Mouse (Mus musculus) kidney, embryonic 16.5 days (tissue): ENCODE results near the gene Lrp1. TPM values are rescaled to one million over a fixed set of nuclear protein-coding genes. Genes with fewer than 3 reads are reported as not detected.

Experiments used
- ATAC-seq: fragments of 200-750 bp; cut with Nextera tagmentation; 2 replicates; pipeline ENCODE4 v1.8.0; 2017; ENCODE audit warnings: moderate TSS enrichment; ENCODE audit not compliant: low FRiP score, low TSS enrichment
- H3K27ac ChIP-seq: fragments of 300-500 bp; sonication (generic); 2 replicates; pipeline ENCODE4 v1.5.1; 2014; ENCODE audit warnings: low read length
- H3K27me3 ChIP-seq: fragments of 300-500 bp; sonication (generic); 2 replicates; pipeline ENCODE4 v1.6.1; 2014; ENCODE audit warnings: low read length, control low read depth, mixed read lengths; ENCODE audit not compliant: insufficient read depth
- H3K36me3 ChIP-seq: fragments of 300-500 bp; sonication (generic); 2 replicates; pipeline ENCODE4 v1.6.1; 2014; ENCODE audit warnings: low read length, control low read depth, mixed read lengths; ENCODE audit not compliant: insufficient read depth
- H3K4me1 ChIP-seq: fragments of 300-500 bp; sonication (generic); 2 replicates; pipeline ENCODE4 v1.6.1; 2014; ENCODE audit warnings: low read length, control low read depth, mixed read lengths; ENCODE audit not compliant: insufficient read depth
- H3K4me2 ChIP-seq: fragments of 300-500 bp; sonication (generic); replicated peaks from 2 replicates; pipeline ENCODE4 v1.6.1; 2014; ENCODE audit warnings: low read depth, low read length
- H3K4me3 ChIP-seq: fragments of 300-500 bp; sonication (generic); 2 replicates; pipeline ENCODE4 v1.5.1; 2014; ENCODE audit warnings: mild to moderate bottlenecking, low read length
- H3K9ac ChIP-seq: fragments of 300-500 bp; sonication (generic); replicated peaks from 2 replicates; pipeline ENCODE4 v1.6.1; 2014; ENCODE audit warnings: low read length
- H3K9me3 ChIP-seq: fragments of 300-500 bp; sonication (generic); 2 replicates; pipeline ENCODE4 v1.6.1; 2016; ENCODE audit warnings: low read length, control low read depth
- WGBS: fragments of 180-500 bp; shearing (Covaris S2); extraction: QIAGEN DNeasy Blood & Tissue Kit; methylation state at CpG from one replicate; pipeline ENCODE4 v1.1.7; 2014; 5-methylcytosine and 5-hydroxymethylcytosine counted together
- polyA plus RNA-seq: library from polyadenylated mRNA; unstranded; fragments of >200 nt; fragmentation: Nextera tagmentation; extraction: Ambion mirVana; gene quantifications from 2 replicates; pipeline ENCODE4 v1.2.1, GENCODE M21; 2015

Gene Lrp1
- polyA plus RNA-seq, 1 experiment from 2014 or later = 71.7 TPM

DNA sequence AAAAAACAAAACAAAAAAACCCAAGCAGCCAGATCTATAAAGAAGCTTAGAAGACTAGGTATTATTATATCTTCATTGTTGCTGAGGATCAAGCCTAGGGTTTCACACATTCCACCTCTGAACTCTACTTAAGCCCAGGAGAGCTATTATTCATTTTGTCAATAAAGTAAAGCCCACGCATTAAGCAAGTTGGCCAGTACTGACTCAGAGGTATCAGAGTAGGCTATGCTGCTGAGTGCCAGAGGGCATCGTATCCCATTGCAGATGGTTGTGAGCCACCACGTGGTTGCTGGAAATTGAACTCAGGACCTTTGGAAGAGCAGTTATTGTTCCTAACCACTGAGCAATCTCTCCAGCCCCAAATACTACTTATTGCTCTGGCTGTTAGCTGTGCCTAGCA, 77.0 kb downstream of the Lrp1 start:
- Histone ChIP-seq H3K9me3 (no peaks in the 10 kb centered on the region), H3K9ac (no peak overlapping the region), H3K4me1 (no peaks in the 10 kb centered on the region), H3K36me3 (peaks cover 30% of the 10 kb centered on the region; the same call in 1 of the 2 replicates), H3K27me3 (no peaks in the 10 kb centered on the region), H3K4me3 (no peak overlapping the region), H3K4me2 (no peak overlapping the region), H3K27ac (no peak overlapping the region)
- WGBS = 64% methylated on average over 3 of the region's 3 CpGs
- ATAC-seq = no peak

DNA sequence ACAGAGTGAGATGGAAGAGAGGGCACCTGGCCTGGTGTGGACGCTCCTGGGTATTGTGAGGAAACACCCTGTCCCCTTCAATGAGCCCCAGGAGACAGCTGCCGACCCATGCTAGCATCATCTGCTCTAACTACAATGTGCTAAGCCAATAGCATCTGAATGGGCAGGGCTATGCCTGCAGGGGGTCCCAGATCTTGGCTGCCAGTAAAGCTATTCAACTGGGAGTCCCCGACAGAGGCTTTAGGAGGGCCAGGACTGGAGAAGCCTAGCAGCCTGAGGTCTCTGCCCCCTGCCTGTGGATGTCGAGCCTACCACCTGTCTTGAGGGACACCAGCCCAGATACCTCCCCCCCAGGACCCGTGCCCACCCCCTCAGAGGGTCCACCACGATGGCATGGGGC, 78.2 kb downstream of the Lrp1 start:
- H3K9ac ChIP-seq = no peak overlapping the region
- no peaks in the 10 kb centered on the region for H3K27me3 ChIP-seq
- peaks cover 26% of the 10 kb centered on the region; the same call in 1 of the 2 replicates for H3K36me3 ChIP-seq
- ATAC-seq = no peak
- H3K4me1 ChIP-seq = no peaks in the 10 kb centered on the region
- H3K27ac ChIP-seq = no peak overlapping the region
- H3K4me2 ChIP-seq = no peak overlapping the region
- no peak overlapping the region for H3K4me3 ChIP-seq
- 46% methylated on average over 6 of the region's 6 CpGs for WGBS
- no peaks in the 10 kb centered on the region for H3K9me3 ChIP-seq

DNA sequence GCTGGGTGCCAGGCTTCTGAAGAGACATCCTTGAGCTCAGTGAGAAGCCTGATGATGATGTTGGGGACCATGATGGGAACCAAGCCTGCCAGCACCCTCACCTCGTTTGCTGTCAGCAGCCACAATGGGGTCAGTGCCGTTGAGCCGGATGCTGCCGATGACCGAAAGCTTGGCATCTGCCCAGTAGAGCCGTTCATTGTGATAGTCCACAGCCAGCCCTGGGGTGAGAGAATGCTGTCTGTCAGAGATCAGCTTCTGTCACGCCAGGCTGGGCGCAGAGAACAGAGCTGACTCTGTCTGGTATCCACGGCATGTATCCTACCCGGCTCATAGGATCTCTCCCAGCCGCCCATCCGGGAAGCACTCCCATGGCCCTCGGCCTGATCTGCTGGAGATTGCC, 78.9 kb downstream of the Lrp1 start:
- Histone ChIP-seq H3K27me3 (peaks cover 1% of the 10 kb centered on the region; the same call in 1 of the 2 replicates), H3K27ac (no peak overlapping the region), H3K4me2 (no peak overlapping the region), H3K9me3 (no peaks in the 10 kb centered on the region), H3K4me1 (no peaks in the 10 kb centered on the region), H3K36me3 (peaks cover 26% of the 10 kb centered on the region; the same call in 1 of the 2 replicates), H3K4me3 (no peak overlapping the region), H3K9ac (no peak overlapping the region)
- WGBS = 63% methylated on average over 13 of the region's 13 CpGs
- peak; percentile 41 for ATAC-seq

DNA sequence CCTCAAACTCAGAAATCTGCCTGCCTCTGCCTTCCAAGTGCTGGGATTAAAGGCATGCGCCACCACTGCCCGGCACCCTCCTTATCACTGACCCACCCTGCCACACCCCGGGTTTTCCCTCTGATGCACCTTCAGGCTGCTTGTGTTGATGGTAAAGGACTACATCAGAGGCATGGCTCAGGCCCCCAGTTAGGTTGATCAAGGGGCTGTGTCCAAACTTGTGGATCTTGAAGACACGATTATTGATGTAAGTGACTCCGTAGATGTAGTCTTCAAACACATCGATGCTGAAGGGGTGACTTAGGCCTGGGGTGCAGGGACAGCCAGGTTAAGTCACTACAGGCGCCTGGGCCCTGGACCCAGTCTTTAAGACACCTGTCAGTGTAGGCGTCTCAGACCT, 79.4 kb downstream of the Lrp1 start:
- 95% methylated on average over 8 of the region's 8 CpGs for WGBS
- H3K4me1 ChIP-seq = no peaks in the 10 kb centered on the region
- peaks cover 26% of the 10 kb centered on the region; the same call in 1 of the 2 replicates for H3K36me3 ChIP-seq
- no peak overlapping the region for H3K9ac ChIP-seq
- H3K9me3 ChIP-seq = no peaks in the 10 kb centered on the region
- H3K27me3 ChIP-seq = peaks cover 5% of the 10 kb centered on the region
- H3K4me3 ChIP-seq = no peak overlapping the region
- H3K27ac ChIP-seq = no peak overlapping the region
- no peak overlapping the region for H3K4me2 ChIP-seq
- no peak for ATAC-seq

DNA sequence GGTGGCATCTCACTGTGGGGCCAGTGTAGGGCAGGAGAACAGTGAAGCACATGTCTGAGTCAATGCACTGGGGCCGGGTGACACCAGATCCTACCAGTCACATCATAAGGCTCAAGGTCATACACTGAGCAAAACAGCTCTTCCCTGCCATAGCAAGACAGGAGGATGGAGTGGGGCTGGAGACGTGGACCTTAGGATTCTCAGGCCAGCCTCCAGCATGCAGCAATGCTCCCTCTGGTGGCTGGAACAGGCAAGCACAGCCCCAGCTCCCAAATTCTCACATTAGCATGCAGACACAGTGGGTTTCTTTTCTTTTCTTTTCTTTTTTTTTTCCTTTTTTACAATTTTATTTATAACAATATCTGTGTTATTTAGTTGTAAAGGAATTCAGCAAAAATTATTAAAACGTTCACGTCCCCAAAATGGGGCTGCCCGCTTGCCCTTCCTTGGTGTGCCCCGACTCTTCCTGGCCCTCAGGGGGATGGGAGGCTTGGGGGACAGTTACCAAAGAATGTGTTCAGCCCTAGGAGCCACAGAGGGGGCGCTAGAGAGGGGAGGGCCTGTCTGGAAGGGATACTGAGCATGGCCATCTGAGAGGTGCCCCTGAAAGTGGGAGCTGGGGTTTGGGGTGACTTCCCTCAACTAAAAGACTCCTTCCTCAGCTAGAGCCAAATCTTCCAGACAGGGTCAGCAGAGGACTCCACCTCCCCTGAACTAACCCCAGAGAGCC, 82.9 kb downstream of the Lrp1 start:
- H3K9me3 ChIP-seq = no peaks in the 10 kb centered on the region

DNA sequence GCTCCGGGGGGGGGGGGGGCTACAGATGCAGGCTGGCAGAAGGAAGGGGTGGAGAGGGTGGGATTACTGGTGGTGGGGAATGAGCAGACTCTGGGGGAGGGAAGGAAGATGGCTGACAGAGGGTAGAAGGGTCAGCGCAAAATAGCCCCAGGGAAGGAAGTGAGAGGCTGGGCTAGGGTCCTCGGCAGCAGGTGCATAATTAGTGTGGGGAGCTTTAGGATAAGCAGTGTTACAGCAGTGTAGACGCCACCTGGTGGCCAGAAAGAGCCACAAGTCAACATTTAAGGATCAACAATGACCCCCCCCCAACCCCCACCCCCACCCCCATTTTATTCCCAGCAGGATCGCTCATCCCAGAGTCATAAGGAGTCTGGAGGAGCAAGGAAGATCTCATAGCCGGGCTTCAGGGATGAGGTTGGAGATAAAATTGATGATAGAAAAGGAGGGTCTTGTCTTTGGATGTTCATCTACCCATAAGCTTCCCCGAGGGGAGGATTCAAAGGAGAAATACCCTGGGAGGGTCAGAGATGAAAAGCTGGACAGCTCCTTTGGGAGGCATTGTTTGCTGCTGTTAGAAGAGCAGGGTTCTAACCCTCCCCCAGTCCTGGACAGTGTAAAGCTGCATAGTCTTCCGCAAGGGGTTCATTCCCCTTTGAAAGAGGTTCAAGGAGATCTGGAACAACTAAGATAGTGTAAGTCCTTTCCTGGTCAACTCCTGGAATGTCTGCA, 84.2 kb downstream of the Lrp1 start:
- no peak for ATAC-seq
- Histone ChIP-seq H3K4me2 (no peak overlapping the region), H3K9ac (no peak overlapping the region), H3K4me1 (peaks cover 17% of the 10 kb centered on the region), H3K27ac (no peak overlapping the region), H3K36me3 (peaks cover 10% of the 10 kb centered on the region; the same call in 1 of the 2 replicates), H3K4me3 (no peak overlapping the region), H3K27me3 (peaks cover 52% of the 10 kb centered on the region), H3K9me3 (no peaks in the 10 kb centered on the region)
- WGBS = 14% methylated on average over 8 of the region's 8 CpGs

More for the DNA sequence above, 82.9 kb downstream of the Lrp1 start:
- Histone ChIP-seq H3K27me3 (peaks cover 40% of the 10 kb centered on the region), H3K9ac (no peak overlapping the region), H3K4me3 (no peak overlapping the region), H3K36me3 (peaks cover 10% of the 10 kb centered on the region; the same call in 1 of the 2 replicates), H3K4me1 (peaks cover 17% of the 10 kb centered on the region), H3K27ac (no peak overlapping the region), H3K4me2 (no peak overlapping the region)
- no peak for ATAC-seq
- WGBS = 25% methylated on average over 7 of the region's 7 CpGs

DNA sequence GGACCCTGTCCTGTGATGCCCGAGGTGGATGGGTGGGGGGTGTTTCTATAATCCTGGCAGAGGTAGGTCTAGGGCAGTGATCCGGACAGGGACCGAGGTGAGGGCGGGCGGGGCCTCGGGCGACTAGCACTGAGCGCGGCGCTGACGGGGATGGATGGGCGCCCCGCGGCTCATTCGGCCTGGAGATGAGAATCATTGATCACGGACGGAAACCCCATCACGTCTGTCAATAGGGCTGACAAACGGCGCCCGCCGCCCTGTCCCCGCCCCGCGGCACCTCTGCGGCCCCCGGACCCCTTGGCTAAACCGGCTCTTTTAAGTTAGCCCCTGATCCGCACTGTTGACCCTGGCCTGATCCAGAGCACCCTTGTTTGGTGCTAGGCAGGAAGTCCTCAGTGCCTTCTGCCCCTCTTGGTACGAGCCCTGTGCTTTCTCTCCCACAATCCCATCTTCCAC, 86.0 kb downstream of the Lrp1 start:
- ATAC-seq = peak; percentile 20; the same call in 1 of the 2 replicates
- H3K27me3 ChIP-seq = peaks cover 70% of the 10 kb centered on the region
- no peaks in the 10 kb centered on the region for H3K9me3 ChIP-seq
- H3K4me2 ChIP-seq = peak overlapping the region; percentile 78
- H3K36me3 ChIP-seq = 0 out of 2 replicates have a peak, but pooled peaks cover 3% of the 10 kb centered on the region
- peaks cover 28% of the 10 kb centered on the region for H3K4me1 ChIP-seq
- WGBS = under 1% methylated on average over 30 of the region's 30 CpGs
- no peak overlapping the region for H3K27ac ChIP-seq
- no peak overlapping the region for H3K9ac ChIP-seq
- peak overlapping the region; percentile 50 for H3K4me3 ChIP-seq

DNA sequence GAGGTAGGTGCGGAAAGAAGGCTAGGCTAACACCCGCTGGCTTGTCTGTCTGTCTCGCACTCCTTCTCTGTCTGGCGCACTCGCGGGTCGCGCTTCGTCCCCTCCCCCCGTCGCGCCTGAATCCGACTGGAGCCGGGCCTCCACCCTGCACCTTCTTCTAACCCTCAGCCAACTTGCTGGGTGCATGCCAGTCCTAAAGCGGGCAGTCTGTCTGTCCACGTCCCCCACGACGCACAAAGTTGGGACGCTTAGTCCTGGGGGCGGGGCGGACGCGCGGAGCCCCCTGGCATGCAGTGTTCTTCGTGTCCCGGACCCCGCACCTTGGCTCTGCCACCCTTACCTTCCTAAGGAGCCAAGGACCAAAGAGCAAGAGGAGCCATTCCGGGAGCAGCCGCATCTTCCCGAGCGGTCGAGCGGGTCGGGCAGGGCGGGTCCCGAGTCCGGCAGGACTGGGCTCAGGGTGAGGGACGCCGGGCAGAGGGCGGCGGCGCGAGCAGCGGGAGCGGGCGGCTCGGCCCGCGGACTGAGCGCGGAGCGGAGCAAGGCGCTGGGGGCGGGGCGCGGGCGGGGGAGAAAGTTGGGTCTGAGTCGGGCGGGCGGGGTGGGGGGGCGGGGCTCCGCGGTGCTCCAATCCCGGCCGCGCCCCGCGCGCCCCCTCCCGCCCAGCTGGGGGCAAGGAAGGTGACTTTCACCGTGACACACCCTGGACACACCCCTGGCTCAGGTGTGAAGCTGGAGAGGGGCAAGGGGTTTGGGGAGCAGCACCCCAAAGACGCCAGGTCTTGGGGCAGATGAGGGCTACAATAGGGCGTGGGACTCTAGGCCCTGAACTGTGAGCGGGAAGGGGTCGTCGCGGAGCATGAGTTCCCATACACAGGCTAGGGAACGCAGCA, 86.7 kb downstream of the Lrp1 start, which contains the start of gene Nxph4:
Gene Nxph4 (minus strand): TSS at position 524 of the 893 bp plus-strand sequence.
- H3K4me1 ChIP-seq = peaks cover 28% of the 10 kb centered on the region
- peaks cover 77% of the 10 kb centered on the region for H3K27me3 ChIP-seq
- H3K9ac ChIP-seq = peak within 1 kb of the TSS; percentile 39
- peak within 1 kb of the TSS; percentile 78 for H3K4me2 ChIP-seq
- H3K4me3 ChIP-seq = peak within 1 kb of the TSS; percentile 50
- no peaks in the 10 kb centered on the region for H3K9me3 ChIP-seq
- ATAC-seq = peak; percentile 32; the same call in 1 of the 2 replicates
- H3K36me3 ChIP-seq = no peaks in the 10 kb centered on the region
- under 1% methylated on average over 57 of the region's 78 CpGs for WGBS
- no peak within 1 kb of the TSS for H3K27ac ChIP-seq

DNA sequence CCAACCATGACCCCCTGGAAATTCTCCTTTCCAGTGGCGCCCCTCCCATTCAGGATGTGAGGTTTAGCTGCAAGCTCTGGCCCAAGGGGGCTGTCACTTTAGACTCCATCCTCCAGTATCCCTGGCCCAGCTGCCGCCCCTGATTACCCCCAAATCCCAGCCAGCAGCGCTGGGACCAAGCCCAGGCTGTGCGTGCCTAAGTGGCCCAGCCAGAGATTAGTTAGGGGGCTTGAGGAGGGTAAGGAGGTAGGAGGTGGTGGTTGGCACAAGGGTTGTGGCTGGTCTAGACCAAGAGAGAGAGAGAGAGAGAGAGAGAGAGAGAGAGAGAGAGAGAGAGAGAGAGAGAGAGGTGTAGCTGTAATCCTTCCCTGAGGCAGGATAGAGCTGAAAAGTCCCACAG, 89.4 kb downstream of the Lrp1 start:
- H3K4me2 ChIP-seq = no peak overlapping the region
- WGBS = 10% methylated on average over 4 of the region's 4 CpGs
- no peaks in the 10 kb centered on the region for H3K36me3 ChIP-seq
- H3K9me3 ChIP-seq = no peaks in the 10 kb centered on the region
- no peak overlapping the region for H3K9ac ChIP-seq
- no peak overlapping the region for H3K4me3 ChIP-seq
- H3K4me1 ChIP-seq = peaks cover 31% of the 10 kb centered on the region
- ATAC-seq = no peak
- H3K27me3 ChIP-seq = peaks cover 100% of the 10 kb centered on the region
- H3K27ac ChIP-seq = no peak overlapping the region
